Mouse (Mus musculus) ovary, postnatal 36 days (tissue): ENCODE measurements at regions not wholly inside any gene's neighbourhood (a gene's known extent, or its start where the extent isn't known, plus 50 kb on each side); places are given as distances from the start of the nearest gene placed in this dataset.

Experiments
- DNase-seq: peaks from one replicate; pipeline ENCODE4 v3.0.0; 2022; ENCODE audit warnings: low spot score, mixed read lengths

DNA sequence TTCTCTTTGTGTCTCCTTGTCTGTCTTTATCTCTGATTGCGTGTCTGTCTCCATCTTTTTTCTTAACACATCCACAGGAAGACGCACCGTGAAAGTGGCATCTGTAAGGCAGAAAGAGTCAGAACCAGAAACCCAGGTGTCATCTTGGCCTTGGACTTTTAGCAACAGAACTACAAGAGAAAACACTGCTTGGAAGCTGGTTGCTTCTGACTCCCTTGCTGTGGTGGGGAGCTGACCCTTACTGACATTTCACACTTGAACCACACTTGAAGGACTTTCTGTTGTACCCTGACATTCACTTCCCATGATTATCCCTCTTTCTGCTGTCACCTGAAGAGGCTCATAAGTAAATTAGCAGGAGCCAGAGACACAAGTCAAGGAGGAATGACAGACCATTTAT lies 180.6 kb downstream of the Irx2 start:
- no peak for DNase-seq

GRCm38 (mm10) chr13:72810626-72811025 lies 182.0 kb downstream of the Irx2 start:
- no peak for DNase-seq

DNA sequence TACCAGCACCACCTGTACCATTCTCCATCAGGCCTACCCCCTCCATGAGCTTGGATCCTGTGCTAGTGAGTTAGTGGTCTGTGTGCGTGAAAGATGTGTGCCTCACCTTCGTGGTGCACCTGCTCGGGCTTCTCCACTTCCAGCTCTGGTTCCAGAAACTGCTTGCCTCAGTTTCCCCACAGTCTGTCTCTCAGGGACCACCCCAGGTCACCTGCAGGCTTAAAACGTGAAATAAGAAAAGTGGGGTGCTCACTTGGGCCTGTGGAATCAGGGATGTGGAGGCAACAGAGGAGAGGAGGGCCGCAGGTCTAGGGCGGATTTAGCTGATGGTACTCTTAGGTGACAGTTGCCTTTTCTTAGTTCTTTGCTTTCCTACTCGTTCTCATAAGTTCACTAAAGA lies 186.0 kb downstream of the Irx2 start:
- no peak for DNase-seq

DNA sequence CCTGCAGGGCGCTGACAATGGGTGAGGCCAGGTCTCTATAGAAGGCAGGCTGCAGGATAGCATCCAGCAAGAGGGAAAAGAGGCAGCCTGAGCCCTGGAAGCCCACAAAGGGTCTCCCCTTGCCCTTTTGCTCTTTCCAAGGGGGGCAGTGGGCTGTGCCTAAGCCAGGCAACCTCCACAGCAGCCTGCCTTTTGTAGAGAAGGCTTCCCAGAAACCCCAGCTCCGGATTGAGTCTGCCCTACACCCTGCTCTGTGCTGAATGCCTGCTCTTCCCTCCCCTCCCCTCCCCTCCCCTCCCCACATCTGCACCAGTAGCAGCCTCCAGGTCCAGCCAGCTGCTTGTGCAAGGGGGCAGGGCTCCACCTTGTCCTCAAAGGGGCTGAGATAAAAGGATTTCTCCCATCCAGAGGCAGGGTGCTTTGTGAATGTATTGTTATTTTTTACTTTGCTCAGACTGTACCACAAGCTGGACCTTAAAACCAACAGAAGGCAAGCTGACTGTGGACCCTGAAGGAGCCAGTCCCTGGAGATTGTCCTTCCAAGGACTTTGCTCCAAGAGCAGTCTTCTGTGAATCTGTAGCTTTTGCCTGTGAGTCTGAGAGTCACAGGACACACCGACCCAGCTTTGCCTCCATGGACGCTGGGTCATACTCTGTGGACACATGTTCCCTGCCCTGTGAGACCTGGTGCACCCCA lies 186.8 kb downstream of the Irx2 start:
- no peak for DNase-seq

DNA sequence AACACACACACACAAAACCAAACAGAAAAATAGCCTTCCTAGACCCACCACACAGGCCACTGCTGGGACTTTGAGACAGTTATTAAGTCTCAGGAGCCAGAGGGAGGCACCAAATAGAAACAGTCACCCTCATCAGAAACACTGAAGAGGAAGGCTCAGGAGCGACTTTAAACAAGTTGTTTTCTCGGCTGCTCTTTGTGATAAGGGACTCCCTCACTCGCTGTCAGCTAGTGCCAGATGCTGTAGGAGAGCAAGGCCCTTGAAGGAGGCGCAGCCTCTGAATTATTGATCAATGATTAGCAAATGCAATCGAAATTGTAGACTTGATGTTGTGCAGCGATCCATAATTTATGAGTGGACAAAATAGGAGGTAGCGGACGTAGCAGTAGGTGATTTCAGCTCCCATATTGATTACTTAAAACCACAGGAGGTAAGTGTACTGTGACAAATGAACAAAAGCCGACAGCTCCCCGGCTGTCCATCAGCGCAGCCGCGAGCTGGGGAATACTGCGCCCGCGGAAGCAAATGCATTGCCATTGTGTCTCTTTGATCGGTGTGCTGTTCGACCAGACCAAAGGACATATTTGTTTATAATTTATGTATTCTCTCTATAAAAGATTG lies 187.4 kb downstream of the Irx2 start:
- no peak for DNase-seq

DNA sequence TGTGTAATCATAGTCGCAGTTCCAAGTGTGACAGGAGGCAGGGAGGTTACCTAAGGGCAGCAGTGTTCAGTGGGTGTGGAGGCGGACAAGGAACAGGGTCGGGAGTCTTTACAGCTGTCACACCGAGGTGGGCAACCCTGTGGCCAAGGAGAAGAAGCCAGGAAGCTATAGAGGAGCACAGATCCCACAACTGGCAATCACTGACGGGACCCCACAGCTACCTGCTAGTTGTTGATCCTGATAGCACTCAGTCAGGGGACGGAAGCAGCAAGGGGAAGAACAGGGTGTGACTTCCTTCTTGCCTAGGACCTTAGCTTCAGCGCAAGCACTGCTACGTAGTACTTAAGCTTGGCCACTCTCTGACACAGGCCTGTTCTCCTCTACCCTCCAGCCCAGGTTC lies 188.2 kb downstream of the Irx2 start:
- DNase-seq = no peak

GRCm38 (mm10) chr13:72817521-72817920 lies 188.9 kb downstream of the Irx2 start:
- no peak for DNase-seq

DNA sequence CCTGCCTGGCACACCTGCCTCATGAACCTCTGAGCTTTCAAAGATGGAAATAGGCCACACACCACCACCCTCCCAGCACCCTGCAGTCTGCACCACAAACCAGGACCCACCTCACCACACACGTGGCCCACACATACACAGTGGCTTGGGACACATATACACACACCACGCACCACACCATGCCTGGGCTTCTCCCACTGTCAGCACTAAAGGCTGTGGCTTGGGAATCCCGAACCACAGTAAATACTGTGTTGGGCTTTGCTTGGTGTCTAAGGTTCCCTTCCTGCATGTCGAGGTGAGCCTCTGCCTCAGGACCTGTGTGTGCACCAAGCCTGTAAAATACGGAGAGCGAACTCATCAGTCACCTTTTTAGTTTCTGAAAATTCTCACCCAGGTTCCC lies 189.3 kb downstream of the Irx2 start:
- DNase-seq = no peak

DNA sequence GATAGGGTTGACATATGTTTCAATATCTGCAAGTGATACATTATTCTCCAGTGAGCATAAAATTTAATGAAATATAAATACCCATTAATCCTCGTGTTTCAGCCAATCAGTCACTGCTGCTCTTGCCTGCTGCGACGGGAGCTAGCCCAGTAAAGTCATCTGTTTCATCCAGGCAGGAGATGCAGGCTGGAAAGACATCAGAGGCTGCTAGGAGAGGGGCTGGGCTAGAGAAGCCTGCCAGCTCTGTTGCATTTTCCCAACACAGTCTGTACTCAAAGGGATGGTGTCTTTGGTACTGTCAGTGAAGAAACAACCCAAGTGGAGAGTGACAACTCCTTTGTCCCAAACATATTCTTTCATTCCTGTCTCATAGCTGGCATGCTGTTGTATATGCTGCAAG lies 198.0 kb downstream of the Irx2 start:
- no peak for DNase-seq

GRCm38 (mm10) chr13:72829331-72829730 lies 200.7 kb downstream of the Irx2 start:
- no peak for DNase-seq

- DNase-seq = no peak
Measured at GRCm38 (mm10) chr13:72833326-72833725, 204.7 kb downstream of the Irx2 start.

- no peak for DNase-seq
Measured at GRCm38 (mm10) chr13:72837016-72837415, 208.4 kb downstream of the Irx2 start.

DNA sequence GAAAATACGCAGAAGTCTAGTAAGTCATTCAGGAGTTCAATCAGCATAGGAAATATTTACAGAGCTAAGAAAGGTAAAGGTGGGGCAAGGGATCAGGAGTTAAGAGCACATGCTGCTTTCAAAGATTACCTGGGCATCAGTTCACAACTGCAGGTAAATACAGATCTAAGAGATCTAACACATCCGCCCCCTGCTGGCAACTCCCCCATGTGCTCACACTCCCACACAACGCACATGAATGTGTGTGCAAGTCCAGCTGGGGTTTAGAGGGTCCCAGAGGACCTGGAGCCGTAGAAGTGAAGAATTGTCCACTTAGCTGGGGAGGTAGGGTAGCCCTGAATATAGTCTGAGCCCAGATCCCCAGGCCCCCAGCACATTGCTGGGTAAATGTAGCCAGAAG lies 219.5 kb downstream of the Irx2 start:
- no peak for DNase-seq

- no peak for DNase-seq
Measured at GRCm38 (mm10) chr13:72849841-72850240, 221.2 kb downstream of the Irx2 start.

DNA sequence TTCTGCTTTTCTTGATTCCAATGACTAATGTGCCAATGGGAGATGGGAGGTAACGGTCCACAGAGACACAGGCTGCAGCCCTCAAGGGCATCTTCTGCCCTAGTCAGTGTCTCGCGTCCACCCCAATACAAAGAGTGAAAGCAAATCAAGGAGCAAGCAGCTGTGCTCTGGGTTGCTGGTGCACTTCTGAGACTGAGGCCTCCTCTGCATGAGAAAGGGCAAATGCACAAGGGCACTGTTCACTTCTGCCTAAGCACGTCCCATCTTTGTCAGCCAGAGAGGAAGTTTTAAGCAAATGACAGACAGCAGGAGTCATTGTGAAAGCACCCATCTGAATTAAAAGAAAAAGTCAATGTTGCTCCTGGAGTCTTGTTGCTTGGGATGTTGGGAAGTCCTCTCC lies 224.3 kb downstream of the Irx2 start:
- DNase-seq = no peak

DNA sequence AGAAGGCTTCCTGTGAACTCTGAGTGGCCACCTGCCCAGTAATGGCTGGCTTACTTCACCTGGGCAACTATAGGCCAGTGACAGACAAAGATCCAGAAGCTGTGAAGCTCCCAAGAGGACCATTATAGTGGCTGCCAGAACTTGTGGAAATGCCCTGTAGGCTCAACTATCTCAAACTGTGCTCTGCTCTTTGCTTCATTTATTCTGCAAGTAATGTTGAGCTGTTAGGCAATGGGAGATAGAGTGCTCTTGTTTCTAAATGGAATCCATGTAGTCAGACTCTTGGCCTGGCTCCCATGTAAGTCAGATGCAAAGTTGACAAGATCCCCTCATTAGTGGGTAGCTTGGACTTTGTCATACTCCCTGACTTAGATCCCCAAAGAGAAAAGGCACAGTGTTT lies 247.3 kb downstream of the Irx2 start:
- DNase-seq = no peak

DNA sequence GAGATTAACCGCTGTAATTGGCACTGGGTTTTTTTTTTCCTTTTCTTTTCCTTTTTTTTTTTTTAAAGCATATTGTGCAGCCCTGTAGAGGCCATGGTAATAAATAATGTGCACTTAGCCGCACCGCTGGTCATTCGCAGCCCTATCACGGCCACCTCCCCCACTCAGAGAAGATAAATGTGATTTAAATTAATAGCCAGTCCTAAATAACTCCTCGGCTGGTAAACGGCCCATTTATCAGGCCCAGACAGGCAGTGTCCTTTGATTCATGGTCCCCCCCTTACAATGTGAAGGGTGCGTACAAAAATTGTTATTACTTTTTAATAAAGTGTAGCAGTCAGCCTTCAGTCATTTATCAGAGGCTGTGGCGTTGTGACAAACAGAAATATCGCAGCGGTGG lies 266.4 kb downstream of the Irx2 start:
- DNase-seq = no peak

- no peak for DNase-seq
Measured at GRCm38 (mm10) chr13:72902576-72902975, 274.0 kb downstream of the Irx2 start.

- DNase-seq = no peak
Measured at GRCm38 (mm10) chr13:72918895-72919294, 290.3 kb downstream of the Irx2 start.

DNA sequence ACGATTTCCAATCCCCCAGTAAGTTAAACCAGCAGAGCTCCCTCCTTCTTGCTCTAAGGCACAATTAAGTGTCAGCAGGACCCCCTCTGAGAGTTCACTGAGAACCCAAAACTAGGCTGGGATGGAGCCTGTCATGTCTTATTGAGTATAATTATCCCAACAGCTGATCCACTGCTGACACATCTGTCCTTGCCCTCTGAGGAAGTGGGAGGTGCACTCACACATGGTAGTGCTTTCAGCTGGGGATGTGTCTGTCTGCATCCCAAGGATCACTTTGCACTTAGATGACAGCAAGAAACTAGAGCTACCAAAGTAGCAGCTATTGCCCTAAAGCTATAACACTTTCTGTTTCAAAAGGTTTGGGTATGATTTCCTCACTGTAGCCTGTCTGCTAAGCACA lies 291.7 kb downstream of the Irx2 start:
- no peak for DNase-seq

GRCm38 (mm10) chr13:72924560-72925135 lies 296.0 kb downstream of the Irx2 start:
- no peak for DNase-seq

DNA sequence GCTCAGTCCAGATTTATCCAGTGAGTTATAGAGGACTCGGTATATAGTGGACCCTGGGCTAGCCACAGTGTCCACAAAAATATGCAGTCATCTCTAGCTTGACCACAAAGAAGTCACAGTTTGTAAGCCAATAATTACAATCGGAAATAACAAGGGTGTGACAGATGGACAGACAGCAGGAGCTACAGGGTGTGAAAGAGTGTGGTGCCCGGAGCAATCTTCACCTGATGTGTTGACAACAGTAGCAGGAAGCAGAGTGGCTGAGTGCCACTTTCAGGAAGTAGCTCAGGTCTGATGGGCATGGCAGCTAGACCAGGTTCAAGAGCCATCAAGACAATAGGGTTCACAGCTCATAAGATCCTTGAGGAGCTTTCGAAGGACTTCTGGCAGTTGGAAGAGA lies 308.6 kb downstream of the Irx2 start:
- no peak for DNase-seq

- DNase-seq = no peak
Measured at GRCm38 (mm10) chr13:72938156-72938874, 309.7 kb downstream of the Irx2 start.
